Mouse (Mus musculus) neural tube, postnatal 0 days (tissue): ENCODE results near the gene Camk1. TPM values are rescaled to one million over a fixed set of nuclear protein-coding genes. Genes with fewer than 3 reads are reported as not detected.

ENCODE experiments used
- polyA plus RNA-seq: library from polyadenylated mRNA; unstranded; fragments of >200 nt; fragmentation: Nextera tagmentation; extraction: Ambion mirVana; gene quantifications from 2 replicates; pipeline ENCODE4 v1.2.1, GENCODE M21; 2015

Camk1 gene
- 129 and 135 TPM in 2 replicates for polyA plus RNA-seq

GRCm38 (mm10) chr6:113343177-113344092 lies at the start of gene Camk1:
TSS of gene Camk1 (minus strand) at chr6:113343984.

GRCm38 (mm10) chr6:113388960-113389359 lies 45.2 kb upstream of the Camk1 start, which contains the start of gene Ttll3:
TSS of gene Ttll3 (plus strand) at chr6:113389260.

GRCm38 (mm10) chr6:113377496-113378385 lies 34.0 kb upstream of the Camk1 start, which contains the start of the genes Tada3 and Arpc4:
TSS of gene Tada3 (minus strand) at chr6:113377883.
TSS of gene Arpc4 (plus strand) at chr6:113378115.

DNA sequence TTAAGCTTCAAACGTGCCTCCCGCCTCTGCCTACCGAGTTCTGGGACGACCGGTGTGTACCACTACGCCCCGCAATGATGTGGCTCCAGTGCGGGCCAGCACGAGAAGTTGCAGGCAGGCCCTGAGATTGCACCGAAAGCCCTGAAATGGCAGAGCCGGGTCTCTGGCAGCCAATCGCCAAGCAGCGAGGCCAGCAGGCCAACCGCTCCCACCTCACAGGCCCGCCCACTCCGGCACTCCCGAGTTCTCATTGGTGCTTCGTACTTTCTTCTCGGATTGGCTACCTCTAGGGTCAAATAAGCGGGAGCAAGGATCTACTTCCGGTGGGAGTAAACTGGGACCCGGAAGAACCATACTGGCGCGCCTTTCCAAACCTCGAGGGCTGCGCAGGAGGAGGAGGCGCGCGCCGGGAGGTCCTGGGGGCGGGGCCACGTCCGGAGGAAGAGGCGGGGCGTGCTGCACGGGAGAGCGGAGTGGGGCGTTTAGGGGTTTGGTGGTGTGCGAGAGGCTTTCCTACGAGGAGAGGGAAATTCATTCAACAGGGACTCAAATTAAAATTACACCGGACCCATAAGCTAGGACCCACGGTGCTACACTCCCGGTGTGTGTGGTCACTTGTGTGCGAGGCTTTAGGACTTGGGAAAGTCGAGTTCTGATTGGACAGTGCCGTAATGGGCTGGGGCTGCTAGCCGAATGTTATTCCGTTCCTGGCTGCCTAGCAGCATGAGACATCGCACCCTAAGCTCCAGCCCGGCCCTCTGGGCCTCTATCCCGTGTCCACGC lies 17.1 kb downstream of the Camk1 start, which contains the start of gene Ogg1:
Ogg1 (plus strand) TSS at position 440 of the 783 bp plus-strand sequence.

DNA sequence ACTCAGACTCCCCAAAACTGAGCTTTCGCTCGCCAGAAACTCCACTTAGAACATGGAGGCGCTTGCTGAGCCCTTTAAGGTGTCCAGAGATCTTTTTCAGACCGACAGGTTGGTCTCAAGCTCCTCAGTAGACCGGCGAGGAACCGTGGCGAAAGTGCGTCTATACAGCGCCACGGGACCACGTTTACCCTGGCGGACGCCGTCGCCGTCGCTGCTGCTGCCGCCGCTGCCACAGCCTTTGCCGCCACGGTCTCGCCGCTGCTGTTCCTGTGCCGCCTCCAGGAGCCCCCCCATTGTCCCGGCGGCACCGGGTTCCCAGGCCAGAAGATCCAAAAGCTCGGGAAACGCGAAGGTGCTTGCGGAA lies 36.8 kb downstream of the Camk1 start, which contains the start of gene Brpf1:
Brpf1 (plus strand) TSS at position 152 of the 364 bp plus-strand sequence.

Other genes with a start within 250 kb of the Camk1 start
- 47.2 and 49.8 TPM in 2 replicates for gene Lhfpl4, start 148.6 kb downstream of the Camk1 start, polyA plus RNA-seq
- gene Mtmr14, start 106.1 kb downstream of the Camk1 start, polyA plus RNA-seq, result 26.7 and 30.6 TPM in 2 replicates
- gene Cpne9, start 61.7 kb downstream of the Camk1 start, polyA plus RNA-seq, result 3.0 and 3.6 TPM in 2 replicates
- 8.7 and 9.2 TPM in 2 replicates for gene Brpf1, start 36.8 kb downstream of the Camk1 start, polyA plus RNA-seq
- gene Ogg1, start 17.0 kb downstream of the Camk1 start, polyA plus RNA-seq, result 7.6 and 9.9 TPM in 2 replicates
- gene Tada3, start 33.9 kb upstream of the Camk1 start, polyA plus RNA-seq, result 58.7 and 61.9 TPM in 2 replicates
- gene Arpc4, start 34.1 kb upstream of the Camk1 start, polyA plus RNA-seq, result 448 and 455 TPM in 2 replicates
- 9.1 and 10.6 TPM in 2 replicates for gene Ttll3, start 45.3 kb upstream of the Camk1 start, polyA plus RNA-seq
- gene Rpusd3, start 75.4 kb upstream of the Camk1 start, polyA plus RNA-seq, result 24.3 and 25.1 TPM in 2 replicates
- gene Cidec, start 91.8 kb upstream of the Camk1 start, polyA plus RNA-seq, result 0.17 and 0.70 TPM in 2 replicates
- gene Jagn1, start 98.6 kb upstream of the Camk1 start, polyA plus RNA-seq, result 100 and 112 TPM in 2 replicates
- 0.50 and 0.71 TPM in 2 replicates for gene Il17re, start 114.5 kb upstream of the Camk1 start, polyA plus RNA-seq
- 7.8 and 8.7 TPM in 2 replicates for gene Il17rc, start 127.4 kb upstream of the Camk1 start, polyA plus RNA-seq
- 75.1 and 83.7 TPM in 2 replicates for gene Creld1, start 139.3 kb upstream of the Camk1 start, polyA plus RNA-seq
- gene Prrt3, start 157.9 kb upstream of the Camk1 start, polyA plus RNA-seq, result 12.6 and 14.9 TPM in 2 replicates
- 116 and 117 TPM in 2 replicates for gene Emc3, start 187.7 kb upstream of the Camk1 start, polyA plus RNA-seq
- gene Fancd2, start 187.7 kb upstream of the Camk1 start, polyA plus RNA-seq, result 0.81 and 1.0 TPM in 2 replicates